Mouse (Mus musculus) lung, postnatal 10 days (tissue): ENCODE measurements around the gene Gucd1.
"Not testable (repeated sequence)": the region's sequence is repeated elsewhere in the genome, so short reads cannot be mapped to it uniquely, and the experiment has no call there.

Experiments
- DNase-seq: peaks from one replicate; pipeline ENCODE4 v3.0.0; 2021

Gucd1 gene

DNA sequence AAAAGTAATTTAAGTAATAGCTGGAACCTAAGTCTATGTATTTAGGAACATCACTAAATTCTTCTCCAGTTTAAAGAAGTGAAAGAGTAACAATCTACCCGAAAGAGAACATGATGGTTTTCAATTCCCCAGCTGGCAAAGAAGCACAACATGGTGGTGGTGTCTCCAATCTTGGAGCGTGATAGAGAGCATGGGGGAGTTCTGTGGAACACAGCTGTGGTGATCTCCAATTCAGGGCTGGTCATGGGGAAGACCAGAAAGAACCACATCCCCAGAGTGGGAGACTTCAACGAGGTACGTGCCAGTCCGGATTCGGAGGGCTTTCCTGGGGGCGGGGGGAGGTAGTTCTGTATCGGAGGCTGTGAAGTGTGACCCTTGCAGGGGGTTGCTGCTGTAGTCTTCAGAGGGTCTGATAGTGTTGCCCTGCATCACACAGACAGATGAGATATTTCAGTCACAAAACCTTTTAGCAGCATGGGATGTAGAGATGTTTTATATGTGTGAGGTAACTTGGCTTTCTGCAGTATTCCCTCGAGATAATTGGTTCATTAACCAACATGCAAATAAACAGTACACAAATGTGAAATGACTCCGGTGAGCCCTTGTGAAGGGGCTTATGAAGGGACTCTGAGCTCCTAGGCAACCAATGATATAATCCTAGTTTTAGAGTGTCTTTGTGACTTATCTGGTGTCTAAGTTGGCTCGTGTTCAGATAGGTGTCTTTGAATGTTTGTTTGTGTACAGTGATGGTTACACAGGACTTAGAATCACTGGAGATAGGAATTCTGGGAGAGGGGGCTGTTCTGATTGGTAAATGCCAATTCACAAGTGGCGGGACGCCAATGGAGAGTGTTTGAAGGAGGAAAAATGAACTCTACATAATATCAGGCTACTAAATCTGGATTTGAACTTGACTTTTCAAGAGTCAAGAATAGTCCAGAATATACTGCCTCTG lies 89.4 kb downstream of the Gucd1 start:
- no peak for DNase-seq

DNA sequence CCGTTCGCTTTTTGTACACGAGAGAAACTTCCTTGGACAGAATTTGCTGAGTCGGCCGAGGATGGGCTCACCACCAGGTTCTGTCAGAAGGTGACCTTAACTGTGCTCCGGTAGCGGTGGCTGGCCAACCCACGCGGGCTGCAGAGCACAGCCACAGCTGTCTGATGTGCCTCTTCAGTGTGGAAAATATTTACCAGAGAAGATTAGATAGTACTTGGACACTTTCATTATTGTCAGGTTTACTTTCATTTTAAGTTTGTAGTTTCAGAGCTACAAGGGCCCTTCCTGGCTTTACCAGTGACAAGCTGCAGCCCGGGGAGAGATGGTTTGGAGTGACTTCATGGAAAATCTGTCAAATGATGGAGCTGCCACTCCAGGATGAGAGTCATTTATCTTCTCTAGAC lies 93.3 kb downstream of the Gucd1 start:
- DNase-seq, result no peak

DNA sequence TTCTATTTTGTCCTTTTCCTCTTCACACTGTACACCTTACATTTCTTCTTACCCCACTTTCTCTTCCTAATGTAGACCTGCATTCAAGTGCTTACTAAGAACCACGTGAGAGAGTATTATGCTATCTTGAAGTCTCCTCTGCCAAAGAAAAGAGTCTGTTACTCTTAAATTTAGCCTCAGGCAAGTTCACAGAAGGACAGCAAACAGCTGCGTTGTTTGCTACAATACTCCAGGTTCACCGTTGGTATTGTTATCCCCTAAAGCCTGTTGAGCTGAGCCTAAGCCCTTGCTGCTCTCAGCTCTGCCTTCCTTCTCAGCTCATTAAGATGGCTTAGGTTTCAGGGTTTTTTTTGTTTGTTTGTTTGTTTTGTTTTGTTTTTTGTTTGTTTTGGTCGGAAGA lies 99.0 kb downstream of the Gucd1 start:
- DNase-seq, result no peak

GRCm38 (mm10) chr10:75417363-75418042 lies 100.3 kb downstream of the Gucd1 start:
- DNase-seq, result no peak

DNA sequence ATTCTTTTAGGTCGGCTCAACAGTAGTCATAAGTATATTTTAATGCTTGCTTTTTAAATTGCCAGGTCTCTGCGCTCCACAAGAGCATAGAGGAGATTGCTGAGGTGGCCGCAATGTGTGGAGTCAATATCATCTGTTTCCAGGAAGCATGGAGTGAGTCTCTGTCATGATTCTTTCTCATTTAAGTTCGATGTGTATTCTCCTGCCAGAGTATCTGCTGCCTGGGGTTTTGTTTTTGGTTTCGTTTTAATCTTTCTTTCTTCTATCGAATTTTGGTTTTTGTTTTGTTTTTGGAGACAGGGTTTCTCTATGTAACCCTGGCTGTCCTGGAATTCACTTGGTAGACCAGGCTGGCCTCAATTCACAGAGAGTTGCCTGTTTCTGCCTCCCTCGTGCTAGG lies 102.8 kb downstream of the Gucd1 start:
- no peak for DNase-seq

GRCm38 (mm10) chr10:75412114-75413103 lies 105.4 kb downstream of the Gucd1 start:
- DNase-seq, result no peak

GRCm38 (mm10) chr10:75411343-75412113 lies 106.2 kb downstream of the Gucd1 start:
- not testable (repeated sequence) for DNase-seq

GRCm38 (mm10) chr10:75407741-75408140 lies 110.0 kb downstream of the Gucd1 start:
- no peak for DNase-seq

DNA sequence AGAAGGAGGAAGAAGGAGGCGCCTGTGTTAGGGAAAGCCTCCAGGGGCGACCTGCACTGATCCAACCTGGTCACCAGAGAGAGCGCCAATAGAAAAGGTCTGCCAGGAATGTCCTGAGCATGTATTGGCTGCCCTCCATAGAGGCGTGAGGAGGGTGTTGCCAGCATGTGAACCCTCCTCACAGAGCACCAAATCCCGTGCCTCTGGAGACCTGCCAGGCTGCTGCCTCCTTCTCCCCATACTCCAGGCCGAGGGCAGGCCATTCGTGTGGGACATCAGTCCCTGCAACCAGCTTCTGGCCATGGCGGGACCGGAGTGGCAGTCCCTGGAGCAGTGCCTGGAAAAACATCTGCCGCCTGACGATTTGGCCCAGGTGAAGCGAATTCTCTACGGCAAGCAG lies 111.0 kb downstream of the Gucd1 start:
- DNase-seq, result peak; percentile 71

DNA sequence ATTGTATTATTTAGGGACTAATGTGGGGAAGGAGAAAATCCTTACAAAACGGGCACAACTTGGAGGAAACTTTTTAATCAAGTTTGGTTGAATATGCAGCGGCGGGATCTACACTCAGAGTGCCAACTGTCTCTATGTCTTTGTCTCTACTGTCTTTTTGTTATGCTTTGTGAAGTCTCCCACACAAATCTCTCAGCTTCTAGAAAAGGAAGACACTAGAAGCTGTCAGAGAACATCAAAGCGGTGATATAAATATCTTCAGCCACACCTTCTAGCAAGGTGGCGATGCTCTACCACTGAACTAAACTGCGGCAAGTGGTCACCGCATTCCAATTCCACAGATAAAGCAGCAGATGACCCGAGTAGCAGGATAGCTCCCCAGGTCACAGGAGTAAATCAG lies 111.9 kb downstream of the Gucd1 start:
- no peak for DNase-seq

- DNase-seq, result no peak
These were observed 116.8 kb downstream of the Gucd1 start, which contains the start of gene Upb1 for GRCm38 (mm10) chr10:75400958-75401357. Upb1 (plus strand) TSS chr10:75401115.

GRCm38 (mm10) chr10:75396966-75397365 lies 120.8 kb downstream of the Gucd1 start:
- peak; percentile 67 for DNase-seq

GRCm38 (mm10) chr10:75394796-75395195 lies 123.0 kb downstream of the Gucd1 start:
- DNase-seq, result no peak

DNA sequence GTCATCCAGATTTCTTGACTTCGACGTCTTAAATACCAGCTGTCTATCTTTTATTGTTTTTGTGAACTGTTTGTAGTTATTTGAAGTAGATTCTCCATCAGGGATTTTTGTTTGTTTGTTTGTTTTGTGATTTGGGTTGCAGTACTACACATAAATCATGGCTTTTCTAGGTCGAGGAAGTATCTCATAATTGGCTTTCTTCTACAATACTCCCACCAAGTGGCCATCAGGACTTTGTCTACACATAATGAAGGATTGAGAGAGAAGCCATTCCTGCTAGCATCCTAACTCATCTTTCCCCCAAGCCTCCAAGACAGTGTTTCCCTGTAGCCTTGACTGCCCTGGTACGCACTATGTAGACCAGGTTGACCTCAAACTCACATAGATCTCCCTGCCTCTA lies 126.9 kb downstream of the Gucd1 start:
- DNase-seq, result no peak

DNA sequence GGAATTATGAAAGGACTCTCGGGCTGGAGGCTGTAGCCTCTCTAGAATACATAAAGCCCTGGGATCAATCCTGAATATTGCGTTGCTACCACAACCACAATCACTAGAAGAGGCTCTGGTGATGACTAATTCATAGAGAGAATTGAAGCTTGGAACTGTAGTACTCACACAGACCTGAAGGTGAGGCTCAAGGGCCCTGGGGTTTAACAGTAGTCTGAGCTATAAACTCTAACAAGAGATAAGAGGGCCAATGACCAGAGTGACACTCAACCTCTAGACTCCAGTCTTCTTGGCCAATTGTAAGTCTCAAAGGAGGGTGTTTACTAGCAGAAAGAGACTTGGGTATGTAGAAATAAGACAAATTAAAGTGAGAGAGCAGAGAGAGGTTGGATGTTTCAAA lies 127.6 kb downstream of the Gucd1 start:
- DNase-seq, result no peak

- peak; percentile 11 for DNase-seq
These were observed 139.1 kb downstream of the Gucd1 start for GRCm38 (mm10) chr10:75378688-75379087.

DNA sequence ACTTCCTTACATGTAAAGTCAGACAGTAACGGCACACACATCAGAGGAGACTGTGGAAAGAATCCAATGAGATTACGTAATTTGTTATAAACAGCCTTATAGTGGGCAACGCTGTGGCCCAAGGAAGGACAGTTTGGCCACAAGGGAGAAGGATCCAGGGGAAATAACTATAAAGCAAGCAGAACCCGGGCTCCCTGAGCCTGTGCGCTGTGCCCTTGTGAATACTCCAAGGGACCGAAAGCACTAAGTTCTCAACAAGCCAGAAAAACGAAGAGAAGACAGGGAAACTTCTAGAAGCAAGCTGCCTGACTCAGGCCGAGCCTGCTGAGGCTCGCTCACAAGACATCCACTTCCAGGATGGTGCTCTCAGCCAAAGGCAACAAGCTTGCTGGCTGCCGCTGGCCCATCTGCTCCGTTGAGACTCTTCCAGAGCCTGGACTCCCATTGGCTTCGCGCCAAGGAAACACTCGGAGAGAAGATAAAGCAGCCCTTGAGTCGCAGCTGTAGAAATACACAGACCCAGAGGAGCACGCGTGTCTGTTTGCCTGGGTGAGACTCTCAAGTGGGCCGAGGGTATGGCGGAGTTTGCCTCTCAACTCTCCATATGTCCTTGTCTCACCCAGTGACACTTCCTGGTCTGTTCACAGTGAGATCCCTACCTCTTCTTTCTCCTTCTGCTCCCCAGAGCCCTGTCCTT lies 144.0 kb downstream of the Gucd1 start:
- DNase-seq, result peak; percentile 24

DNA sequence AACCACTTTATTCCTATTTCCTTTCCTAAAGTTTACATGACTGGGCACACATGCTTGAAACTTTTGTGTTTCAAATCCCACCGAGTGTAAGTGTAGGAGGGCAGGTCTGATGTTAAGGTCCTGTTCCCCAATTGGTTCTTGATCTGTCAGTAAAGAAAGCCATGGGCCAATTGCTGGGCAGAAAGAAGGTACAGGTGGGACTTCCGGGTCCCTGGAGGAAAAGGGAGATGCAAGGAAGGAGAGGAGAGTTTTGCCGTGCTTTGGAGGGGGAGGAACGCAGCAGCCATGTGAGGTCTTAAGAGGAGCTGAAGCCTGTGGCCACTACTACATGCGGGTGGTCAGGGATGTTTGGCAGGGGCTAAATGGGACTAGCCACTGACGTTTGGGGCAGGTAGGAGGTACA lies 152.5 kb downstream of the Gucd1 start:
- no peak for DNase-seq

- DNase-seq, result no peak
These were observed 153.0 kb downstream of the Gucd1 start for GRCm38 (mm10) chr10:75364796-75365195.

- DNase-seq, result peak; percentile 56
These were observed 153.5 kb downstream of the Gucd1 start for GRCm38 (mm10) chr10:75364214-75364690.

DNA sequence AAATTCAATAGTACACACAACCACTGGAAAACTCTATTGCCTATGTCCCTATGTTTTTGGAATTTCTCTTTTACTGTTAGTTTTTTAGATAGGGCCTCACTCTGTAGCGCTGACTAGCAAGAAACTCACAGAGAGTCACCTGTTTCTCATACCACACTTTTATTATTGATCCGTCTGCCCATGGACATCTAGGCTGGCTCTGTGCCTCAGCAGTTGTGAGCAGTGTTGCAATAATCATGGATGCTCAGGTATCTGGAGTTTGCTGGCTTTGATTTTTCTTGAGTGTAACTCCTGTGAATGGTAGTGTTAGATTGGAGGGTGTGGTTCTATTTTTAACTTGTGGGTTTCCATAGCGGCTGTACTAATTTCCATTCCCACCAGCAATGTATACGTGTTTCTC lies 162.4 kb downstream of the Gucd1 start:
- no peak for DNase-seq
